Mouse (Mus musculus) central nervous system, embryonic 18 days (tissue): ENCODE data around the gene Gm4187. TPM values are rescaled to one million over a fixed set of nuclear protein-coding genes. Genes with fewer than 3 reads are reported as not detected.

Experiments used
- polyA plus RNA-seq: library from polyadenylated mRNA; depleted of rRNA; stranded (reverse); fragments of >200 nt; gene quantifications from 2 replicates; pipeline ENCODE4 v1.2.3, GENCODE M21; 2012; rRNA removed

The Gm4187 gene
- not detected in 2 replicates for polyA plus RNA-seq

DNA sequence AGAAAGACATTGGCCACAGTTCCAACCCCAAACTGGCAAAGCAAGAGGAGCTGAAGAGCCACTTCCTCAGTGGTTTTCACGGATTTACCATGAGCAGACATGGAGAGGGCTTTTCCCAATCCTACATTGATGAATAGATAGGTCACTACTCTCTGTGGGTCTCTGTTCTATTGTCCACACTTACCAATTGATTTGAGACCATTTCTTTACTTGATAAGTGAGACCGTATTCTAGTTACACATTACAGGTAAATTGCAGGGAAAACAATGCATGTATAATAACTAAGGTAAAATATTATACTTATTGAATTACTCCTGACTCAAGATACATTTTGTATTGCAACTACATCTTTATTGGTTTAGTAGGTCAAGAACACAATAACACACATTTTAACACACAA is at the start of gene Gm4187:
Gm4187 (minus strand) TSS at position 101 of the 400 bp plus-strand sequence.

GRCm38 (mm10) chr7:22370939-22371338 is 41.4 kb upstream of the Gm4187 start, which contains the start of gene Gm8660:
Gm8660 (minus strand) TSS chr7:22371039.

Other genes starting within 250 kb of the Gm4187 start
- not detected in 2 replicates for gene Gm16451, start 211.5 kb downstream of the Gm4187 start, polyA plus RNA-seq
- gene Gm10666, start 195.0 kb downstream of the Gm4187 start, polyA plus RNA-seq, result not detected in 2 replicates
- gene Vmn1r142, start 165.7 kb downstream of the Gm4187 start, polyA plus RNA-seq, result not detected in 2 replicates
- gene Vmn1r143, start 140.3 kb downstream of the Gm4187 start, polyA plus RNA-seq, result not detected in 2 replicates
- gene Gm8653, start 128.5 kb downstream of the Gm4187 start, polyA plus RNA-seq, result not detected in 2 replicates
- not detected in 2 replicates for gene Gm8453, start 100.2 kb downstream of the Gm4187 start, polyA plus RNA-seq
- not detected in 2 replicates for gene Gm8660, start 41.3 kb upstream of the Gm4187 start, polyA plus RNA-seq
- gene Vmn1r148, start 83.9 kb upstream of the Gm4187 start, polyA plus RNA-seq, result not detected in 2 replicates
- not detected in 2 replicates for gene Vmn1r149, start 108.5 kb upstream of the Gm4187 start, polyA plus RNA-seq
- gene Gm10665, start 134.4 kb upstream of the Gm4187 start, polyA plus RNA-seq, result not detected in 2 replicates
- not detected in 2 replicates for gene Vmn1r151, start 170.0 kb upstream of the Gm4187 start, polyA plus RNA-seq
- gene Vmn1r152, start 193.2 kb upstream of the Gm4187 start, polyA plus RNA-seq, result not detected in 2 replicates
- gene Gm8677, start 205.2 kb upstream of the Gm4187 start, polyA plus RNA-seq, result not detected in 2 replicates
- gene Gm4201, start 235.6 kb upstream of the Gm4187 start, polyA plus RNA-seq, result not detected in 2 replicates